Mouse (Mus musculus) cerebellum, postnatal 10 days (tissue): Measurements from ENCODE around the gene Slx1b.
A peak's percentile ranks its signal among the peaks of the same experiment; 100 is the strongest.
"Not testable (repeated sequence)": the region's sequence is repeated elsewhere in the genome, so short reads cannot be mapped to it uniquely, and the experiment has no call there.

Experiments
- DNase-seq, 2 experiments: peaks; one replicate each; pipeline ENCODE4 v3.0.0; 2021; ENCODE audit warnings: mixed read lengths in 2 of 2

Slx1b gene

DNA sequence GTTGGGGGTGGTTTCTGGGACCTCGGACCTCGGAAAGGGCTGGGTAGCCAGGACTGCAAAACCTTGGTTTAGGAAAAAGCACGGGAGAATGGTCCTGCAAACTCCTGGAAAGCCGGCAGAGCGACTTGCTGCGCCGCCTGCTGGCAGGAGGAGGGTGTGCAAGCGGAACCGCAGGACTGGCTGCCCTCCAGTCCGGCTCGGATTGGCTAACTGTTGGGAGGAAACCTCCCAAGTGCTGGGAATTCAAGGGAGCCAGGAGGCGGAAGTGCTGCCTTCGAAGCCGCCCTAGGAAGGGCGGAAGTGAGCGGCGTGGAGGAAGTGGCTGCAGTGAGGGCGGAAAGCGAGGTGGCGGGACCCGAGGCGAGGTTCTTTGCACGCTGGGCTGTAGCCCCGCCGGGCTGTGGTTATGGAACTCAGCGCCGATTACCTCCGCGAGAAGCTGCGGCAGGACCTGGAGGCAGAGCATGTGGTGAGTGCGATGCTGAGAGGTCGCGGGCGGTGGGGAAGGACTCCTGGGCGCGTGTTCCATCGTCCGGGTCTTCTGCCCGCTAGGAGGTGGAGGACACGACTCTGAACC is at the start of gene Slx1b:
Slx1b (minus strand) TSS at position 154 of the 577 bp plus-strand sequence.
- DNase-seq, result peak; percentile 96 to 97

DNA sequence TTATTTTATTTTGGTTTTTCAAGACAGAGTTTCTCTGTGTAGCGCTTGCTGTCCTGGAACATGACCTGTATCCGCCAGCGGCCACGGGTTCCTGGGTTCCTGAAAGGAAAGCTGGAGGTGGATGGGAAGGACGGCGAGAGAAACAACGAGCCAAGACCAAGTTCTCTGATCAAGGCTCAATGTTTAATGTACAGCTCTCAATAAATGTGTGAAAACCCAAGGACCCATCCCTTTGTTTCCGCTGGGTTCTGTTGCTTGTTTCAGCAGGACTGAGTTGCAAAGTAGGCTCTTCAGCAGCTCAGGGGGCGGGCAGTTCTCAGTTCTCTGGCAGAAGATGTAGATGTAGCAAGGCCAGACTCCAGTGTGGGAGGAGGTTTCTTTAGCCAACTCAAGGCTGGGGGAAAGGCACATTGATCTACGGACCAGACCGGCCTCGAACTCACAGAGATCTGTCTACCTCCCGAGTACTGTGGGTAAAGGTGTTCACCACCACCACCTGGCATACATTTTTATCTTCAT is 46.4 kb upstream of the Slx1b start:
- no peak for DNase-seq

DNA sequence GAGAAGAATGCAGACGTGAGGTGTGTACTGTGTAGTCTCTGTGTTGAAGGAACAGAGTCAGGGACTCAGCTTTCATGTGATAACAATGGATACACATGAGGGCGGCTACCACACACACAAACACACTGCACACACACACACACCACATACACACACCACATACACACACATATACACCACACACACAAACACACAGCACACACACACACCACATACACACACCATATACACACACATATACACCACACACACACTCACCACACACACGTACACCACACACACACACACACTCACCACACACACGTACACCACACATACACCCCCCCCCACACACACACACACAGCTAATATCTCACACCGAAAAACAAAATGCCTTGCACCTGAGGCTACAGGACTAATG is 45.9 kb upstream of the Slx1b start:
- DNase-seq, result no peak

DNA sequence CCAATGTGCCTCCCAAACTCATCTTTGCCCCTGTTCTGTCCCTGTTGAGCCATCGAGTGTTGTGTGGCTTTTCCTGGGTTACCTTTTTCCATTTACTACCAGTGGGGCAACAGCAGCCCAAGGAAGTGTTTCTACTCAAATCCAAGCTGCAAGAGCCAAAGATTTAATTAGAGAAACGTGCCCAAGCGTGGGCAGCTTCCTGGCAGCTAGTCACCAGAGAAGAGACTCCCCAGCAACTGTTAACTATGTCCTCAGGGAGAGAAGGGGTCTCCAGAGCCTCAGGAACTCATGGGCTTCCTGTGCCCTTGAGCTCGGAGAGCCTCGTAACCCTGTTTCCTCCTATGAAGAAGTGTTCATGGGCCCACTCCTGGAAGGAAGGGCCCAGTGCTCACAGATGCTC is 45.4 kb upstream of the Slx1b start:
- no peak for DNase-seq

DNA sequence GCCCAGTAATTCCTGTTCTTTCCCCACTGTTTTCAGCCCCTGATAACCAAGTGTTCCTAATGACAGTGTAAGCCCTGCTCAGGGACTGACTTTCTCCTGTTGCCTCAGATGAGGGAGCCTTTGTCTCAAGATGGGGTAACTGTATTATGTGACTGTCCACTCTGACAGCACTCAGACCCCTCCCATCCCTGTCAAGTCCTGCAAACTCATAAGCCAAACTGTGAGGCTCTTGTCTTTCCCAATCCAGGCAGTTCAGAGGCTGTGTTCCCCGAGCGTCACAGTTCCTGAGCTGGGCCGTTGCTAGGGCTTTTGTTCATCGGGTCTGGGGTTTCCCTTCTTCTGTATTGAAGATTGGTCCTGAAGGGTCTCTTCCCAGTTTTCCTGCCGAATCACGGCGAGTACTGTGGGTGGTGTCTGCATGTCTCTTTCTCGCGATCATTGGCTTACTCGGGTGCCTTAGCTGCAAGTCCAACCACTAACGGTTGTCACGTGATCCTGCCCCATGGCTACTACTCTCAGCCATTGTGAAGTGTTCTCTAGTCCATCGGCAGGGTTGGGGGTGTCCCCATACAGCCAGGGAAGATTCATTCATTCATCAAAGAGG is 44.6 kb upstream of the Slx1b start:
- DNase-seq, result no peak

DNA sequence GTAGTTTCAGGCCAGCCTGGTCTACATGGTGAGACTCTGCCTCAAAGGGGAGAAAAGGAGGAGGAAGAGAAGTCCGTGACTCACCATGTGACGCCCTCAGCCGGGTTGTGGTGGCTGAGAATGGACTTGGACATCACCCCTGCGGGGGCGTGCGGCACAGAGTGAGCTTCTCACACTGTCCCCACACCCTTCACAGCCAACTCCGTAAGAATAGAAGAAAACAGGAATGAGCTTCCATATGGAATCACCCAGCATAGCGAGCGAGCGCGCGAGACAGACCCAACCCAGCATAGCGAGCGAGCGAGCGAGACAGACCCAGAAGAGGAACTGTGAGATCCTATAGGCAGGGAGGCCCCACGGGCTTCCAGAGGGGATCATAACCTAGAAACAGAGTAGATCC is 44.0 kb upstream of the Slx1b start:
- no peak for DNase-seq

DNA sequence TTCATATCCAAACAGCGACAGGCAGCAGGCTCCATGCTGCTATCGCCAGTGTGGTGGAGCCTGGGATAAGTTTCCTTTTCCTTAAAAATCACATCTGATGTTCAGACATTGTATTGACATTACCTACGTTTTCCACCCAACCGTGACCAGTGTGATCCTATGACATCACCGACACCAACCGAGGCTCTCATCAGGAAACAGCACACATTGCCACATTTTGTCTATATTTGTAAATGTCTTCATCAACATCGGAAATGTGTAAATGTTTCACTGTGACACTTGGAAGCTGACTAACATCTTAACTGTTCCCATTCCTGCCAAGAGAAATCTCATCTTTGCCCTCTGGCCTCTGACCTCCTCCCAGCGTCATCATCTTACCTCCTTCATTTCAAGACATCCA is 40.5 kb upstream of the Slx1b start:
- no peak for DNase-seq

DNA sequence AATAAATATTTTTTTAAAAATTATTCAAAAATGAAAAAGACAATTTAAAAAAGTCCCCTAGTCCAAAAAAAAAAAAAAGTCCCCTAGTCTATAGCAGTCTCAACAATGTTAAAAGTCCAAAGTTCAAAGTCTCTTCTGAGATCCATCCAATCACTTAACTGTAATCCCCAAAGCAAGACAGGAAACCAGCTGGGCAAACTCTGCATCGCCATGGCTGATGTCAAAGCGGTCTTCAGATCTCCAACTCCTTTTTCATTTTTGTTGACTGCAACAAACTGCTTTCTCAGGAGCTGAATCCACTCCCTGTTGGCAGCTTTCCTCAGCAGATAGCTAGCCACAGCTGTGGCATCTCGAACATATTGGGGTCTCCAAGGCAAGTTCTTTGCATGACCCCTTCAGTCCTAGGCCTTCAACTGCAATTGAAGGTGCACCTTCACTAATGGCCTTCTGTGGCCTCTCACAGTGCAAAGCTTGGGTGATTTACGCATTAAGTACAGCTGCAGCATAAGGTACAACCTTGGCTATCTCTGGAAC is 34.7 kb upstream of the Slx1b start:
- DNase-seq, result not testable (repeated sequence)

DNA sequence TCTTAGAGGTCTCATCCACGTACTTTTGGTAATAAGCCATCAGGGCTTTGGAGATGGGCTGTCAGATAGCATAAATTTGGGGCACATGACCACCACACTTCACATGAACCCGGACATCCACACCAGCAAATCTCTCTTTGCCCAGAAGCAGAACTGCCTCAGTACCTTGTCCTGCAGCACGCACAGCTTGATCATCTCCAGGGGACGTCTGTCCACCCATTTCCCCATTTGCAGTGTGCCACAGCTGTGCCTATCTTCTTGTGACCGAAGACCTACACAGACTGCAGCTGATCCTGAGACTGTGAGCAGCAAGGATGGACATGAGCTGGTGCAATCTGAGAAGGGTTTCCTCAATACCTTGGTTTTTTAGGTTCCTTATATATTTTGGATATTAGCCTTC is 30.1 kb upstream of the Slx1b start:
- no peak for DNase-seq

DNA sequence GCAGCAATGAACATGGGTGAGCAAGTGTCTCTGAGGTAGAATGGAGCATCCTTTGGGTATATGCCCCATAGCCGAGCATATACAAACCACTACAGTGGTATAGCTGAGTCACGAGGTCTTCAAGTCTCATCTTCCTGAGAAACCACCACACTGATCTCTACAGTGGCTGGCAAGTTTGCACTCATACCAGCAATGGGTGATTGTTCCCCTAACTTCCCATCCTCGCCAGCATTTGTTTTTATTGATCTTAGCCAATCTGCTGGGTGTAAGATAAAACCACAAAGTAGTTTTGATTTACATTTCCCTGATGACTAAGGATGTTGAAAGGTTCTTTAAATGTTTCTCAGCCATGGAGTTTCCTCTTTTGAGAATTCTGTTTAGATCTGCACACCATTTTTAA is 29.5 kb upstream of the Slx1b start:
- no peak for DNase-seq

DNA sequence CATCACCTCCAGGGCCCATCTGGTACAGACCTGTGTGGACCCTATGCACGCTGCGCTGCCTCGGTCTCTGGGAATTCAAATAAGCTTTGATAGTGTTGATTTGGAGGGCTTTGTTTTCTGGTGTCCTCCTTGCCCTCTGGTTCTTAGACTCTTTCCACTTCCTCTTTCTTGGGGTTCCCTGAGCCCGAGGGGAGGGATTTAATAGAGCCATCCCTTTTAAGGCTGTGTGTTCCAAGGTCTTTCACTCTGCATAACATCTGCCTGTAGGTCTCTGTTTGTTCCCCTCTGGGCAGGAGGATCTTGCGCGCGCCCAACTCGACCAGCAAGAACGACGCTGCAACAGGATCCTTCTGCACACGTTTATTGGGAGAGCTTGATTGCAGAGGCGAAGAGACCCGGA is 26.1 kb upstream of the Slx1b start:
- DNase-seq, result no peak

DNA sequence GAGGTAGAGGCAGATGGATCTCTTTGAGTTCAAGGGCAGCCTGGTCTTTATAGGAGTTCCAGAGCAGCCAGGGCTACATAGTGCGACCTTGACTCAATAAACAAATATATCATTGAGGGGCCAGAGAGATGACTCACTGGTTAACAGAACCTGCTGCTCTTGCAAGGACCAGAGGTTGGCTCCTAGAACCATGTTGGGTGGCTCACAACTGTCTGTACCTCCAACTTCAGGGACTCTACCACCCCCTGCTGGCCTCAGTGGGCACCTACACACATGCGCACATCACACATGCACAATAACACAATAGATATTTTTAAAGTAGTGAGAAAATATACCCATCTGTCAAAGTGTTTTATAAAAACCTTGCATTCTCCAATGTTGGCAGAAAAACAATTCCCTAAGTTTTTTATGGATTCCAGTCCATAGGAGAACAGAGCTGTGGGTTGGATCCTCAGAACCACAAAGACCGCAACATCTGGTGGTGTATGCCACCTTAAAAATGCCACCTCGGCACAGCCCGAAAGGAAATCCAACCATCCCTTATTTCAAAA is 23.3 kb upstream of the Slx1b start:
- DNase-seq, result no peak

DNA sequence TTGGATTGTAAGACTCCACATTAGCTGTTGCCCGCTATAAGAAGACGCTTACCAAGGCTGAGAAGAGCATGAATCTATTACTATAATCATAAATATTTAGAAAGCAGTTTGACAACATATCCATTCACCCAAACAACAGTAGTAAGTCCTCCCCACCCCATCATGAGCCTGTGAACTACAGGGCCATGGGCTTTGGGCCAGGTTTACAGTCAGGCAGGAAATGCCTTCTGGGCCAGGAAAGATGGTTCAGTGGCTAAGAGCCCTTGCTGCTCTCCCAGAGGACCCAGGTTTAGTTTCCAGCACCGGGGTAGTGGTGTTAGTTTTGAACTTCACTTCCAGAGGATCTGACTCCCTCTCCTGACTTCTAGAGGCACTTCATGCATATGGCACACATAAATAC is 22.0 kb upstream of the Slx1b start:
- DNase-seq, result no peak

DNA sequence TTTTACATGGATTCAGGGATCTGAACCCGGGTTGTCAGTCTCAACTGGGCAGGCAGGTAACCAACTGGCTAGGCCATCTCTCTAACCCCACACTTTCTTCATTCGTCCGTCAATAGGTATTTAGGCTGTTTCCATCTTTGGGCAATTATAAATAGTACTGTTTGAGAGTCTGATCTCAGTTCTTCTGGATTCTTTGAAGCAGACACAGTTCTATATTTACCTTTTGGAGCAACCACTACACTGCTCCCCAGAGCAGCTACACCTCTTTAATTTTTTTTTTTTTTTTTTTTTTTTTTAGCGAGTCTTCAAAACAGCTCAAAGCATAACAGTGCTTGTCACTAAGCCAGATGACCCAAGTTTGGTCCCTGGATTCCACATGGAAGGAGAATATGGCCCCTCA is 20.1 kb upstream of the Slx1b start:
- DNase-seq, result no peak

DNA sequence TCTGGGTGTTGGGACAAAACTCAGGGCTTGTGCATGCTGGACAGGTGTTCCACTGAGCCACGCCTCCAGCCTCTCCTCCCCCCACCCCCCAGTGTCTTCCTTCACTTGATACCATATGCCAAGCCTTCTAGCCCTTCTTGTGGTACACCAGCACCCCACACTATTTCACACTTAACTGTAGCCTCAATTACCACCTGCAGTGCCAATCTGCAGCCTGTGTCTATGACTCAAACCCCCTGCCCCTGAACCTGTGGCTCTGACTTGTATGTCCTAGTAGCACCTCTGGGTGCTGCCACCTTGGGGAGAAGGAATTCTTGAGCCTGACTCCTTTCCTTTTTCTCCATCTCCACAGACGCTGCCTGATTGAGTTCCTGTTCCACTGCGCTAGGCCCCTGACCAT is 16.3 kb upstream of the Slx1b start:
- DNase-seq, result no peak

DNA sequence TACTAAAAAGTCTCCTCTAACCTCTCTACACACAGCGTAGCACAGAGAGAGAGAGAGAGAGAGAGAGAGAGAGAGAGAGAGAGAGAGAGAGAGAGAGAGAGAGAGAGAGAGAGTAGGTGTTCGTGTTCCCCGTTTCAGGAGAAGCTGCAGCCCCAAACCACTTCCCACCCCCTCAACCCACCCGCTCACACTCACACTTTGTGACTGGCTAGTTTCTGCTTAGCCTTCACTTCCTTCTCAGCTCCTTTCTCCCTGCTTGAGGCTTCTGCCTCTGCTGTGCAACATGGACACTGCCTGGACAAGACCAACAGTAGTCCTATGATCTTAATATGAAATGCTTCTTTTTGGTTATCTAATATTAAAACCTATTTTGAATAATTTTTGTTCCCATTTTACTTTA is 14.7 kb upstream of the Slx1b start:
- no peak for DNase-seq

DNA sequence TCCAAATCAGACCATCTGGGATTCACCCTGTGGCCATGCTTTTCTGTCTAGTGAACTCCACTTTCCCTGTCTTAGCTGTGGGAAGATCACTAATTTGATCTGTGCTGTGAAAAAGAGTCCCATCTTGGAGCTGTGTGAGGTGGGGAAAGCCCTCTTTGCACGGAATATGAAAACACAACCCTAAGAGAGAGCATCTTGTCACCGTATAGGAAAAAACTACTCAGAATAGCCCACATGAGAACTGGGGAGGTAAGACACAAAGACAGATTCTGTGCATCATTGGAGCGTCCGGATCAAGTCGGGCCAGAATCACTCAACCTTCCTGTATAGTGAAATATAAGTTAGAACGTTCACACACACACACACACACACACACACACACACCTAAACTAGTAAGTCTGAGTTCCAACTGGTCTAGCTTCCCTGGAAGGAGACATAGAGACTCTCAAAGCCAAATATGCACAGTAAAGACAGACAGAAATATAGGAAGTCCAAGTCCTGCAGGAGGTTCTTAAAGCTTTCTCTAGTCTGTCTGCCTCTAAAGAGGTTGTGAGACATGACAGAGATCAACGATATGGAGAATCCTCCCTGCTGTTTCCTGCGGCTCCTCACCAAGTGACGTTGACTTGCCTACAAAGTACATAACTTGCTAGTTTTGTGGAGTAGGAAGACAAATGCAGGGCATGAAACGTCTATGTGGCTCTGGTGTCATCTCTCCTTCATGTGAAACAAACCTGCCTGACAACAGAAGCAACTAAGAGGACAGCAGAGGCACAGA is 12.8 kb upstream of the Slx1b start:
- DNase-seq, result no peak

DNA sequence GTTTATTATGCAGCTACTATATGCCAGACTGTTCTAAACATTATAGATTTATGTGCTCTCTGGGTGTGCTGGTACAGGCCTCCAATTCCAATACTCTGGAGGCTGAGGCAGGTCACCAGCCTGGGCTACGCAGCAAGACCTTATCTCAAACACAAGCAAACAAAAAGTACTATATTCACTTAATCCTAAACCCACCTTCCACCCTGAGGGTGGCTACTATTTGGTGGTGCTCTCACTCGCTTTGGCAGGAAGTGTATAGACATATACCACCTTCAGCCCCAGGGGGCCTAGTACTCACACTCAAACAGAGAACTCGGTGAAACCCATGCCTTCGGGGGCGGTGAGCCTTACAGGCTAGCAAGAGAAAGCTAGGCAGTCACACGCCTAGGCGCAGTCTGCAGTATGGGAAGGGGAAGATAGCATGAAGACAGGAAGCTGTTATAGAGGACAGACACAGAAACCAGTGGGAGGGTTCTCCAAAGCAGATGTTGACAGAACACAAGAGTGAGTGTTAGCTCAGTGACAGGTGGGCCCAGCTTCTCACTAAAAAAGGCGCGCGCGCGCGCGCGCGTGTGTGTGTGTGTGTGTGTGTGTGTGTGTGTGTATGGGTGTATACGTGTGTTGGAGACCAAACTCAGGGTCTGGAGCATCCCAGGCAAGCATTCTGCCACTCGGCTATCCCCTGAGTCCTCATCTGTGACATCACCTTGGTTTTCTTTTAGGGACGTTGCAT is 12.0 kb upstream of the Slx1b start, which contains the start of gene Coro1a:
Coro1a (minus strand) TSS at position 346 of the 733 bp plus-strand sequence.
- no peak for DNase-seq

DNA sequence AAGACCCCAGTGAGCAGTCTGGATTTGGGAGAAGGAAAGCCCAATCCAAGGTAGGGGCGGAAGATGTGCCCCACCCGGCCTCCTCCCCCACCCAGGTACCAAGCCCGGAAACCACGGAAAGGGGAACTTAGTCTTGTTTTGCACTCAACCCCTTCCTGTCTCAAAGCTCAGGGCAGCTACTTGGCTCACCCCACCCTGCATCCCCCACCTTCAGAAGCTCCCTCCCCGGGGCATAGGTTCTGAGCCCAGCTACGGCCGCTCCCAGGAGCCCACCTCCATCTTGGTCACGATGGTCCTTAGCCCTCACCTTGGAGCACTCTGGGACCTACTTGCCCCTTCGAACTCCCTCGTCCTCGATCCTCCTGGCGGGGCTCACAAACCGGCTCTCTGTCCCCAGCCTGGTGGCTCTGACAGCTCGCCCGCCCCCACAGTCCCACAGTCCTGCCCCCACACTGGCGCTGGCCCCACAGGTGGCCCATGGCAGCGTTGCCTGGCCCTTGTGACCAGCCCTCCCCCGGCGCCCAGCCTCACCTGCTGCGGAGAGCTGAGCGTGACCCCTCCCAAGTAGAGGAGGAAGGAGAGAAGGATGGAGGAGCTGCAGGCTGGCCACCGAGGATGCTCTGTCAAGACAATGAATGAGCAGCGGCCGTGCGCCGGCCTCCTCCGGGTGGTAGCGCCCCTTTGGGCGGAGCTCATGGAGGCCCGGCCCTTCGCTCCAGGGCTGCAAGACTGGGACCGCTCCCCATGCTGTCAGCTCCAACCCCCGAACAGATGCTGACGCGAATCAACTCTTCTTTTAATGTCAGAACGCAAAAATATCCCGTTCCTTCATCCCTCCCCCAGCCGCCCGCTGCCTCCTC is 8.8 kb upstream of the Slx1b start:
- peak; percentile 90 to 93 for DNase-seq

DNA sequence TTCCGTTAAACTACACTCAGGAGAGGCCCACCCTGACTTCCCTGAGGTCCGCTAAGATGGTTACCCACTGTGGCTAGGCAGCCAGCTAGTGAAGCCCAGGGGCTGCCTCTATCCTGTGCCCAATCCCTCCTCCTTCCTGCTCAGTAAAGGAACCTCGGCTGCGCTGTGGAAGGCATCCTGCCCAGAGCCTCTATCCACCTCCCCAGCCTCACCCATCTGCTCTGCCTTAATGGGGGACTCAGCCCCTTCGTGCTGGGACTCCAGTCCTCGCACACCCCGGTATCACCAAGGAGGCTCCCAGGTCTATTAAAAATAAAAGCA is 8.1 kb upstream of the Slx1b start:
- peak; percentile 70 to 74 for DNase-seq

DNA sequence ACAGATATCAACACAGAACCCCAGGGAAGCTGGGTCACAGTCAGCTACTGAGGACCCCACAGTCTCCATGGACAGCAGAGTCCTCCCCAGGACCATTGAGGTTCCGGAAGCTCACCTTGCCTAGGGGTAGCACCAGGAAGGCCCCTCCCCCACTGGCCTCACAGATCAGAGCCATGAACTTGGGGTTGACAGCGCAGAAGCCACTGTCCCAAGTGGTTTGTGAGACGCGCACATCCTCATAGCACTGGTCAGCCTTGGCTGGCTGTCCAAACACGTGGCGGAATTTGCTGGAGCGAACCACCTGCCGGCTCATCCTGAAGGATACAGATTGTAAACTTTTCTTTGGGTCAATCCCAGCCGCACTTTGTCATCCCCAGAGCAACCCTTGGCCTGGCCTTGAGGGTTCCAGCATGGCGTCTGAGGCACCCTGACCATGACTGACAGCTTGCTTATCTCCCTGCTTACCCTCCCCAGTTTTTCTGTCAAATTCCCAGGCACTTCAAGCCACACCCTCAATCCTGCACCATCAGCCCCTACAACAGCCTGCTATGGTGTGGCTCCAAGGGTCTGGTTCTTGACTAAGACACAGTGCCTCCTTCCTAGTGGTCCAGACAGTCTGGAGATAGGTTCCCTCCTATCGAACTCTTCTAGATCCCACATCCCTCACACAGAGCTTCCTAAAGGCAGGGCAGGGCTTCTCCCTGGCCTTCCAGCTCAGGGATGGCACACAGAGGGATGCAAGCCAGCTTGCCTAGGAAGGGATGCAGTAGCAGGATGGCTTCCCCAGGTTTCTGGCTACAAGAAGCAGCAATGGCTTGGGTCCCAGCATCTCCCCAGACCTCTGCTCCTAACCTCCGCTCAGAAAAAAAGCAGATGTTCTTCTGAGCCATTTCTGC is 7.5 kb upstream of the Slx1b start:
- DNase-seq, result peak; percentile 77 to 80
